Mouse (Mus musculus) erythroblast, embryonic 14.5 days (primary cell): ENCODE measurements at regions not wholly inside any gene's neighbourhood (a gene's known extent, or its start where the extent isn't known, plus 50 kb on each side); places are given as distances from the start of the nearest gene placed in this dataset.

Experiments used
- GATA1 ChIP-seq: IDR thresholded peaks from 2 replicates; pipeline ENCODE4 v1.6.1; 2012; ENCODE audit warnings: low read length, inconsistent platforms, mixed read lengths
- TAL1 ChIP-seq: IDR thresholded peaks from 3 replicates; pipeline ENCODE4 v1.6.1; 2012; ENCODE audit warnings: low read length, inconsistent platforms, mixed read lengths

- TF ChIP-seq GATA1 (no peak), TAL1 (no peak)
Measured at GRCm38 (mm10) chr6:140114024-140114423, 72.8 kb upstream of the Plcz1 start.
